Mouse (Mus musculus): ENCODE measurements around the gene Ccnyl1. TPM values are rescaled to one million over a fixed set of nuclear protein-coding genes. Genes with fewer than 3 reads are reported as not detected.

The Ccnyl1 gene
- polyA plus RNA-seq, 1 experiment from 2014 or later = 4.5 TPM

DNA sequence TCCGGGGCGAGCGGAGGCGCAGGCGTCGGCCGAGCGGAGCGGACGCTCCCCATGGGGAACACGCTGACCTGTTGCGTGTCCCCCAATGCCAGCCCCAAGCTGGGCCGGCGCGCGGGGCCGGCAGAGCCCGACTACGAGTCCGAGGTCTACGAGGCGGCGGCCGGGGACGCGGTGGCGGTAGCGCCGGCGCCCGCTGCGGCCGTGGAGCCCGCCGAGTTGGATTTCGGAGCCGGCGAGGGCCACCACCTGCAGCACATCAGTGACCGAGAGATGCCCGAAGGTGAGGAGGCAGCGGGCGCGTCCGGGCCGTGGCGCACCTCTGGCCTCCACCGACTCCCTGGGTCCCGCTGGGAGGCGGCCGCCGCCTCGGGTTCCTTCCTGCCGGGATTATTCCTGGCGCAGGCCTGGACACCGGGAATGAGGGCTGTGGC lies 881 bp downstream of the Ccnyl1 start:
- H3K4me3 ChIP-seq (ENCODE audit: low read length) = peak overlapping the region; percentile 92
- peaks cover 28% of the 10 kb centered on the region for H3K4me1 ChIP-seq (ENCODE audit: control insufficient read depth, insufficient read depth, low read depth, low read length)
- no peak; the same call in 1 of the 2 replicates for ATAC-seq
- no peaks in the 10 kb centered on the region for H3K9me3 ChIP-seq (ENCODE audit: control insufficient read depth, low read length)
- peak overlapping the region; percentile 87 for H3K9ac ChIP-seq (ENCODE audit: low read depth, low read length)
- 0% methylated on average over 21 of the region's 55 CpGs for WGBS
- H3K27ac ChIP-seq (ENCODE audit: low read depth, low read length) = peak overlapping the region; percentile 79
- peak overlapping the region; percentile 91 for H3K4me2 ChIP-seq (ENCODE audit: low read length)
- H3K36me3 ChIP-seq (ENCODE audit: control insufficient read depth, insufficient read depth, low read length) = no peaks in the 10 kb centered on the region
- H3K27me3 ChIP-seq (replicated peaks; ENCODE audit: control insufficient read depth, insufficient read depth, low read length) = no peaks in the 10 kb centered on the region

DNA sequence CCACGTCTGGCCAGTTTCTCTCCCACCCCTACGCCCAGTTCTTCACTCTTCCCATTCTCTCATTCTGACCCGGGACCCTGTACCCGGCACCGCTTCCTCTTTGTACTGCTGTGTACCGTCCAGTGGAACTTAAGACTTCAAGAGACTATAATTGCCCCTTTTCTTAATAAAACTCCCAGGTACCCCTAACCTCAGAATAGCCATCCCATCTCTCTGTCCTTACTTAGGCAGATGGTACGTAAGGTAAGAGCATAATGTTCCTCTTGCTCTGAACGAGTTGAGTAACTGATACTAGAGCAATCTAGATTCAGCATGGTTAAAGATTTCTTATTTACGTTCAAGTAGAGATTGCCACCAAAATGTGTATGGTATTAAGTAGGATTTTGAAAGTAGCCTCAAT lies 1.3 kb downstream of the Ccnyl1 start:
- 1% methylated on average over 9 of the region's 9 CpGs for WGBS

DNA sequence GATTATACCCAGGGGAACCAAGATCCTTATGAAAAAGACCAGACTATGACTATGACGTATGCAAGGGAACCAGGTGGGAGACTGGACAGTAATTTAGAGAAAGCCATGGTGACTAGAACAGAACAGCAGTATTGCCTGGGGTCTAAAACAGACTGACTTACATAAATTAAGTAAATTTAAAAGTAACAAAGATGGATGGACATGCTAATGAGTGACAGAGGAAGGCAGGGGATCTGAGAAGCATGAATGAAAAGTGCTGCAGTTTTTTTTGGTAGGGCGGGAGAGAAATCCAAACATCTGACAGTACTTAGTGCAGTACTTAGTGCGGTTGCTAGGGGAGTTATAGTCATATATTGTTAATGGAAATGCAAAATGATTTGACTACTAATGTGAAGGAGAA lies 4.9 kb downstream of the Ccnyl1 start:
- 60% methylated on average over 3 of the region's 3 CpGs for WGBS
- H3K4me3 ChIP-seq (ENCODE audit: low read length) = no peak overlapping the region
- H3K4me1 ChIP-seq (ENCODE audit: control insufficient read depth, insufficient read depth, low read depth, low read length) = peaks cover 23% of the 10 kb centered on the region
- ATAC-seq = no peak
- no peak overlapping the region for H3K27ac ChIP-seq (ENCODE audit: low read depth, low read length)
- H3K36me3 ChIP-seq (ENCODE audit: control insufficient read depth, insufficient read depth, low read length) = no peaks in the 10 kb centered on the region
- no peak overlapping the region for H3K9ac ChIP-seq (ENCODE audit: low read depth, low read length)
- no peak overlapping the region for H3K4me2 ChIP-seq (ENCODE audit: low read length)
- no peaks in the 10 kb centered on the region for H3K9me3 ChIP-seq (ENCODE audit: control insufficient read depth, low read length)
- H3K27me3 ChIP-seq (replicated peaks; ENCODE audit: control insufficient read depth, insufficient read depth, low read length) = no peaks in the 10 kb centered on the region

More for the DNA sequence above, 1.3 kb downstream of the Ccnyl1 start:
- H3K9ac ChIP-seq (ENCODE audit: low read depth, low read length) = peak overlapping the region; percentile 87
- H3K4me3 ChIP-seq (ENCODE audit: low read length) = peak overlapping the region; percentile 92
- H3K9me3 ChIP-seq (ENCODE audit: control insufficient read depth, low read length) = no peaks in the 10 kb centered on the region
- peak overlapping the region; percentile 91 for H3K4me2 ChIP-seq (ENCODE audit: low read length)
- no peak overlapping the region for H3K27ac ChIP-seq (ENCODE audit: low read depth, low read length)
- no peak for ATAC-seq
- no peaks in the 10 kb centered on the region for H3K36me3 ChIP-seq (ENCODE audit: control insufficient read depth, insufficient read depth, low read length)
- no peaks in the 10 kb centered on the region for H3K27me3 ChIP-seq (replicated peaks; ENCODE audit: control insufficient read depth, insufficient read depth, low read length)
- peaks cover 28% of the 10 kb centered on the region for H3K4me1 ChIP-seq (ENCODE audit: control insufficient read depth, insufficient read depth, low read depth, low read length)

DNA sequence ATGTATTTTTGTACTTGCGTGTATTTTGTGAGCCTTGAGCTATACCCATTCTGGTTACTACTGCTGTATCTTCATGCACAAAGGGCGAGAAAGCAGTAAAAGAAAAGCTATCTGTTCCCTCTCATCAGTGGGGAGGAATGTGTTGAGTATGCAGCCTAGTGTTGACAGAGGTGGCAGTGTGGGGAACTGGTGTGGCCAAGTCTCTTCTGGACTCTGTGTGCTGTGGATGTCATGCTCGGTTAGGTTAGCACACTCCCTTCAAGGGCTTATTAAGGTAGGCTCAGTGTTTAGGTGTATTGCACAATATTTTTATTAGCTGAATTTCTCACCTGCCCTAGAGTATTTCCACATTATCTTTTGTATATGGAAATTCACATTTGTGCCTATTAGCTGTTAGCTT lies 11.5 kb downstream of the Ccnyl1 start:
- 93% methylated on average over 3 of the region's 3 CpGs for WGBS
- H3K9me3 ChIP-seq (ENCODE audit: control insufficient read depth, low read length) = no peaks in the 10 kb centered on the region
- peaks cover 2% of the 10 kb centered on the region; the same call in 1 of the 2 replicates for H3K36me3 ChIP-seq (ENCODE audit: control insufficient read depth, insufficient read depth, low read length)
- no peak overlapping the region for H3K27ac ChIP-seq (ENCODE audit: low read depth, low read length)
- H3K4me2 ChIP-seq (ENCODE audit: low read length) = no peak overlapping the region
- H3K9ac ChIP-seq (ENCODE audit: low read depth, low read length) = no peak overlapping the region
- H3K4me1 ChIP-seq (ENCODE audit: control insufficient read depth, insufficient read depth, low read depth, low read length) = no peaks in the 10 kb centered on the region
- H3K27me3 ChIP-seq (replicated peaks; ENCODE audit: control insufficient read depth, insufficient read depth, low read length) = no peaks in the 10 kb centered on the region
- no peak overlapping the region for H3K4me3 ChIP-seq (ENCODE audit: low read length)
- no peak for ATAC-seq

DNA sequence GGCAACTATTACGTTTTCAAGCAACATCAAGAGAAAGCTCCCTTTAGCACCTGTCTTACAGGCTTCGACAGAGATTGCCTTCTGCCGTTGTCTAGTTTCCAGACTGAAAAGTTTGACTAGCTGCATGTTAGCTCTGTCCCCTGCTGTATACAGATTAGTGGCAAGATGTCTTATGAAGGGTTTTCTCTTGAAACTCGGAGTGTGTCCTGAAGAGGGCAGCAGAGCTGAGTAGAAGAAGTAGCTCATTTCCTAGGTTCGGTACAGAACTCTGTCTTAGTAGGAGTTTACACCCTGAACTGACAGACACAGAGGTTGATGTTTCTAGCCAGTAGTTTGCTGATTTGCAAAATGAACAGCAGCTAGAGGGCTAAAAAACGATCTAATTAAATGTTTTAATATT lies 15.0 kb downstream of the Ccnyl1 start:
- Histone ChIP-seq H3K27ac (ENCODE audit: low read depth, low read length) (no peak overlapping the region), H3K36me3 (ENCODE audit: control insufficient read depth, insufficient read depth, low read length) (peaks cover 5% of the 10 kb centered on the region), H3K27me3 (replicated peaks; ENCODE audit: control insufficient read depth, insufficient read depth, low read length) (no peaks in the 10 kb centered on the region), H3K4me3 (ENCODE audit: low read length) (no peak overlapping the region), H3K9ac (ENCODE audit: low read depth, low read length) (no peak overlapping the region), H3K9me3 (ENCODE audit: control insufficient read depth, low read length) (no peaks in the 10 kb centered on the region), H3K4me1 (ENCODE audit: control insufficient read depth, insufficient read depth, low read depth, low read length) (no peaks in the 10 kb centered on the region), H3K4me2 (ENCODE audit: low read length) (no peak overlapping the region)
- peak; percentile 50; the same call in 1 of the 2 replicates for ATAC-seq
- WGBS = 50% methylated on average over 6 of the region's 6 CpGs

DNA sequence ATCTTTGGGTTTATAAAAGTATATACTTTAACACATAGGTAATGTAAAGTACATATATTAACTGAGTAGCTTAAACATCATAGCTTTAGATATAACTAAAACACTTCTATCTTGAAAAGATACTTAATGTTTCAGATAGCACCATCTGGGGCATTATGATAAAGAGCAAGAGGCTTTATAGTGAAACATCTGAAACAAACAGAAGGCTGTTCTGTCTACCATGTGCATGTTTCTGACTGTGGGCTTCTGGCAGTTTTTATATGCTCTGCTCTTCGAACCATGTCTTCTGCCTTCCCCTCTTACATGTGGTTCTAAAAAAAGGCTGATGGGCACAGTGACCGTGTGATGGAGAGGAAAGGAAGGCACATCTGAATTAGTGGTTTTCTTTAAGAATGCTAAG lies 16.4 kb downstream of the Ccnyl1 start:
- no peaks in the 10 kb centered on the region for H3K27me3 ChIP-seq (replicated peaks; ENCODE audit: control insufficient read depth, insufficient read depth, low read length)
- 96% methylated on average over 2 of the region's 2 CpGs for WGBS
- H3K9ac ChIP-seq (ENCODE audit: low read depth, low read length) = no peak overlapping the region
- H3K4me3 ChIP-seq (ENCODE audit: low read length) = no peak overlapping the region
- no peak overlapping the region for H3K4me2 ChIP-seq (ENCODE audit: low read length)
- H3K4me1 ChIP-seq (ENCODE audit: control insufficient read depth, insufficient read depth, low read depth, low read length) = no peaks in the 10 kb centered on the region
- peaks cover 5% of the 10 kb centered on the region for H3K36me3 ChIP-seq (ENCODE audit: control insufficient read depth, insufficient read depth, low read length)
- no peaks in the 10 kb centered on the region for H3K9me3 ChIP-seq (ENCODE audit: control insufficient read depth, low read length)
- no peak for ATAC-seq
- no peak overlapping the region for H3K27ac ChIP-seq (ENCODE audit: low read depth, low read length)

DNA sequence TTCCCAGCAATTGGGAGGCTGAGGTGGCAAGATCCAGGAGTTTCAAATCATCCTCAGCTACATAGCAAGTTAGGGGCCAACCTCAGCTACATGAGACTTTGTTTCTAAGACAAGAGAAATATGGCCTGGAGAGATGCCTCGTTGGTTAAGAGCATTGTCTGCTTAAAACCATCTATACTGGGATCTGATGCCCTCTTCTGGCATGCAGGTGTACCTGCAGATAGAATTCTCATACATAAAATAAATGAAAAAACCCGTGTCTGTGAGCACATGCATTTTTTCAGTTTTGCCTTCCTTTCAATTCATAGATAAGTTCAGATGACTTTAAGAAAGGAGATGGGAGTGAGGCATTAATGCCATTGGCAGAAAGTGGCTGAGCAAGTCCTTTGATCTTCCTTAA lies 19.6 kb downstream of the Ccnyl1 start:
- no peak overlapping the region for H3K4me3 ChIP-seq (ENCODE audit: low read length)
- H3K9me3 ChIP-seq (ENCODE audit: control insufficient read depth, low read length) = no peaks in the 10 kb centered on the region
- H3K36me3 ChIP-seq (ENCODE audit: control insufficient read depth, insufficient read depth, low read length) = peaks cover 5% of the 10 kb centered on the region
- no peaks in the 10 kb centered on the region for H3K27me3 ChIP-seq (replicated peaks; ENCODE audit: control insufficient read depth, insufficient read depth, low read length)
- no peak overlapping the region for H3K27ac ChIP-seq (ENCODE audit: low read depth, low read length)
- H3K9ac ChIP-seq (ENCODE audit: low read depth, low read length) = no peak overlapping the region
- 20% methylated on average over 2 of the region's 2 CpGs for WGBS
- no peaks in the 10 kb centered on the region for H3K4me1 ChIP-seq (ENCODE audit: control insufficient read depth, insufficient read depth, low read depth, low read length)
- ATAC-seq = no peak
- no peak overlapping the region for H3K4me2 ChIP-seq (ENCODE audit: low read length)

DNA sequence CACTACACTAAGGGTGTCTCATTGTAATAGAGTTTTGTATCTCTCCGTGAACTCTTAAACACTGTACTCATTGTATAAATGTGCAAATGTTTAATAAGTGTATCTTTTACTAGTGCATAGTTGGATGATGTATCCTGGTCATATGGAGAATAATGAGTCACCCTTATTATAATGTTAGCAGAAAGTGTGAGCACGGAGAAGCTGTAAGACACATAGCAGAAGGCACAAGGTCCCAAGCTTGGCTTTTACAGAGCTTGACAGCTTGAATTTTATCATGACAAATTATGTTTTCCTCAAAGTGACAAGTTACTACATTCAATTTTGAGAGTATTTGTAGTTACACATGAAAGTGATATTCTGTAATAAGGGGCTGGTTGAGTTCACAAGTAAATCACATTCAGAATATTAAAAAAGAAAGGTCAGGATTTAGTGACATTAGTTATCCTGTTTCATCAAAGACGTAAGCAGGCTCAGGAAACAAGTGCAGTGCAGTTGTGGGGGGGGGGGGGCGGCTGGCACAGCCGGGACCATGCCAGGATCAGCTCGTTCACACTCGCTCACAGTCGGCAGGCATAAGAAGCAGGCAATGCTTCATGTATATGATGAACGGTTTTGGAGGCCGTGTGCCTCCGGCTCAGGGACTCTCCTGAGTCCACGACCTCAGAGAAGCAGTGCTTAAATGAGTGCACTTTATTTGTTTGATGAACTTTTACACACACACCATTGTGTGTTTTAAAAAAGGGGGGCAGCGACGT lies 21.9 kb downstream of the Ccnyl1 start:
- H3K9me3 ChIP-seq (ENCODE audit: control insufficient read depth, low read length) = no peaks in the 10 kb centered on the region
- H3K27ac ChIP-seq (ENCODE audit: low read depth, low read length) = no peak overlapping the region
- H3K27me3 ChIP-seq (replicated peaks; ENCODE audit: control insufficient read depth, insufficient read depth, low read length) = no peaks in the 10 kb centered on the region
- H3K9ac ChIP-seq (ENCODE audit: low read depth, low read length) = no peak overlapping the region
- H3K36me3 ChIP-seq (ENCODE audit: control insufficient read depth, insufficient read depth, low read length) = peaks cover 9% of the 10 kb centered on the region
- H3K4me2 ChIP-seq (ENCODE audit: low read length) = no peak overlapping the region
- 86% methylated on average over 14 of the region's 14 CpGs for WGBS
- ATAC-seq = no peak
- H3K4me3 ChIP-seq (ENCODE audit: low read length) = no peak overlapping the region
- H3K4me1 ChIP-seq (ENCODE audit: control insufficient read depth, insufficient read depth, low read depth, low read length) = no peaks in the 10 kb centered on the region

DNA sequence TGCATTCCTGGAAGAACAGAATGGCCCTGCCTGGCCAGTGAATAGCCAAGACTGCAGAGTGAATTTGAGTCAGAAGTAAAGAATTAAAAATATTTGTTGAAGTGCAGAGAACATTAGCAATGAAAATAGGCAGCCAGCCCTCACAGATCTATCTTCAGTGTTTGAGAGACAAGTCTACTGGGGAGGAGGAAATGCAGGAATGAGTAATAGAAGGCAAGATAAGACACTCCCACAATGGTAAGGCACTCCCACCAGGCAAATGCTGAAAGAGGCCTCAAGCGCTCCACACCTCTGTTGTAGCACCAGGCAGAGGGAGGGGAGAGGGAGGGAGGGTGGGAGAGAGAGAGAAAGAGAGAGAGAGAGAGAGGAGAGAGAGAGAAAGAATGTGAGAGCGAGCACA lies 25.2 kb downstream of the Ccnyl1 start:
- H3K4me1 ChIP-seq (ENCODE audit: control insufficient read depth, insufficient read depth, low read depth, low read length) = no peaks in the 10 kb centered on the region
- no peak overlapping the region for H3K4me3 ChIP-seq (ENCODE audit: low read length)
- WGBS = 82% methylated on average over 2 of the region's 2 CpGs
- no peak overlapping the region for H3K27ac ChIP-seq (ENCODE audit: low read depth, low read length)
- no peak overlapping the region for H3K4me2 ChIP-seq (ENCODE audit: low read length)
- no peak for ATAC-seq
- H3K9ac ChIP-seq (ENCODE audit: low read depth, low read length) = no peak overlapping the region
- H3K9me3 ChIP-seq (ENCODE audit: control insufficient read depth, low read length) = no peaks in the 10 kb centered on the region
- peaks cover 8% of the 10 kb centered on the region for H3K36me3 ChIP-seq (ENCODE audit: control insufficient read depth, insufficient read depth, low read length)
- no peaks in the 10 kb centered on the region for H3K27me3 ChIP-seq (replicated peaks; ENCODE audit: control insufficient read depth, insufficient read depth, low read length)

Measured in hindbrain, embryonic 16.5 days (tissue).